Mouse (Mus musculus) lung, postnatal 36 days (tissue): ENCODE data around the gene Leng8.
"Not testable (repeated sequence)": the region's sequence is repeated elsewhere in the genome, so short reads cannot be mapped to it uniquely, and the experiment has no call there.

Experiments
- DNase-seq: peaks from one replicate; pipeline ENCODE4 v3.0.0; 2022; ENCODE audit warnings: mixed read lengths

Leng8 gene

GRCm38 (mm10) chr7:4148341-4149208 is 11.7 kb downstream of the Leng8 start:
- no peak for DNase-seq

GRCm38 (mm10) chr7:4149209-4150054 is 12.6 kb downstream of the Leng8 start:
- DNase-seq = peak; percentile 93

- DNase-seq = peak; percentile 78
Observed at GRCm38 (mm10) chr7:4150059-4150541, 13.3 kb downstream of the Leng8 start, which contains the start of gene Leng9. Gene Leng9 (minus strand): TSS chr7:4150374.

- peak; percentile 86 for DNase-seq
Observed at GRCm38 (mm10) chr7:4150811-4151221, 14.0 kb downstream of the Leng8 start.

- no peak for DNase-seq
Observed at GRCm38 (mm10) chr7:4151241-4151640, 14.4 kb downstream of the Leng8 start.

GRCm38 (mm10) chr7:4154356-4154755 is 17.5 kb downstream of the Leng8 start:
- no peak for DNase-seq

GRCm38 (mm10) chr7:4154976-4155375 is 18.1 kb downstream of the Leng8 start:
- DNase-seq = no peak

GRCm38 (mm10) chr7:4161596-4161995 is 24.8 kb downstream of the Leng8 start:
- DNase-seq = not testable (repeated sequence)

GRCm38 (mm10) chr7:4163571-4164072 is 26.8 kb downstream of the Leng8 start:
- DNase-seq = no peak

- DNase-seq = peak; percentile 65
Observed at GRCm38 (mm10) chr7:4164090-4164910, 27.5 kb downstream of the Leng8 start, which contains the start of gene Cdc42ep5. Gene Cdc42ep5 (minus strand): TSS chr7:4164860.

GRCm38 (mm10) chr7:4165286-4165685 is 28.4 kb downstream of the Leng8 start:
- DNase-seq = no peak

GRCm38 (mm10) chr7:4167098-4167497 is 30.3 kb downstream of the Leng8 start:
- no peak for DNase-seq

- no peak for DNase-seq
Observed at GRCm38 (mm10) chr7:4170193-4170938, 33.5 kb downstream of the Leng8 start.

- DNase-seq = peak; percentile 52
Observed at GRCm38 (mm10) chr7:4178438-4178837, 41.6 kb downstream of the Leng8 start.
